Mouse (Mus musculus) liver, embryonic 12.5 days (tissue): ENCODE data around the gene Madcam1. TPM values are rescaled to one million over a fixed set of nuclear protein-coding genes. Genes with fewer than 3 reads are reported as not detected.

Source experiments
- ATAC-seq: fragments of 200-750 bp; cut with Nextera tagmentation; 2 replicates; pipeline ENCODE4 v1.8.0; 2017; ENCODE audit warnings: moderate number of reproducible peaks, mild to moderate bottlenecking, moderate library complexity
- H3K27ac ChIP-seq: fragments of 300-500 bp; sonication (generic); 2 replicates; pipeline ENCODE4 v1.5.1; 2016; ENCODE audit warnings: mild to moderate bottlenecking
- H3K27me3 ChIP-seq: fragments of 300-500 bp; sonication (generic); replicated peaks from 2 replicates; pipeline ENCODE4 v1.6.1; 2016; ENCODE audit warnings: mild to moderate bottlenecking, moderate library complexity
- H3K36me3 ChIP-seq: fragments of 300-500 bp; sonication (generic); 2 replicates; pipeline ENCODE4 v1.6.1; 2016; ENCODE audit warnings: mild to moderate bottlenecking, moderate library complexity
- H3K4me1 ChIP-seq: fragments of 300-500 bp; sonication (generic); 2 replicates; pipeline ENCODE4 v1.6.1; 2016
- H3K4me2 ChIP-seq: fragments of 300-500 bp; sonication (generic); 2 replicates; pipeline ENCODE4 v1.6.1; 2016; ENCODE audit warnings: mild to moderate bottlenecking, moderate library complexity
- H3K4me3 ChIP-seq: fragments of 300-500 bp; sonication (generic); 2 replicates; pipeline ENCODE4 v1.5.1; 2016; ENCODE audit warnings: mild to moderate bottlenecking, moderate library complexity
- H3K9ac ChIP-seq: fragments of 300-500 bp; sonication (generic); 2 replicates; pipeline ENCODE4 v1.6.1; 2016; ENCODE audit warnings: mild to moderate bottlenecking, moderate library complexity
- H3K9me3 ChIP-seq: fragments of 300-500 bp; sonication (generic); replicated peaks from 2 replicates; pipeline ENCODE4 v1.6.1; 2016; ENCODE audit warnings: mild to moderate bottlenecking, moderate library complexity
- WGBS: fragments of 180-500 bp; shearing (Covaris S2); methylation state at CpG from one replicate; pipeline ENCODE4 v1.1.7; 2016; ENCODE audit not compliant: insufficient replicate concordance; 5-methylcytosine and 5-hydroxymethylcytosine counted together
- polyA plus RNA-seq: library from polyadenylated mRNA; unstranded; fragments of >200 nt; fragmentation: Nextera tagmentation; extraction: Ambion mirVana; gene quantifications from 2 replicates; pipeline ENCODE4 v1.2.1, GENCODE M21; 2016

Gene Madcam1
- polyA plus RNA-seq, 1 experiment from 2014 or later: 0.32 TPM

DNA sequence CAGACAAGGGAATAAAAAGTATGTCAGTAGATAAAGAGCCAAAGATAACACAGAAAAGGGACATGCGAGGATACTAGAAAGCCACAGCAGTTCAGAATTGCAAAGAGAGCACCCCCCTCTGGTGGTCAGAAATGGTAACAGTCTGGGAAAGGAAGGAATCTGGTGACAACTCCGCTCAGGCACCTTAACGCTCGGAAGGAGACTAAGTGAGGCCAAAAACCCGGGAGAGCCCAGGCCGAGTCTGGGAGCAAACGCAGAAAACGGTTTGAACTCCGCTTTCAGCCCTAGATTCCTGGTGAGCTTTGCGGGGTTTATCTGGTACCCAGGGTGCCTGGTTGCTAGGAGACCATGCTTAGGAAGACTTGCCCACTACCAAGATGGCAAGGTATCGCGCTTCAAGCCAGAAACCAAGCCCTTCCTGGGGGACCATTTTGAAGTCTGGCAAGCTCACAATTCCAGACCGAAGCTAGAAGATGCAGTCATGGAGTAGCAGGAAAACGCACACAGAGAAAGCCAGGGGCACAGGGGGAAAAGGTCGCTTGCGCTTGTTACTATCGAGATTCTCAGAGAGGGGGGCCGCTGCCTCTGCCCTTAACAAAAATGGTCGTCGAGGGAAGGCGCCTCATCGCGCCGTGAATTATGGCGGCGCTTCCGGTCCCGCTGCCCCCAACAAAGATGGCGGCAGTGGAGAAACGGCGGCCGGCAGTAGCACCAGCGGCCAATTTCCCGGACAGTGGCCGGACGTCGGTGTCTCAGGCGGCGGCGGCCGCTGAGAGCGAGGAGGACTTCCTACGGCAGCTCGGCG lies 4.6 kb downstream of the Madcam1 start, which contains the start of gene Tpgs1:
Tpgs1 (plus strand) TSS at position 599 of the 805 bp plus-strand sequence.
- Histone ChIP-seq H3K27ac (peak within 1 kb of the TSS; percentile 81), H3K4me3 (peak within 1 kb of the TSS; percentile 85), H3K9ac (peak within 1 kb of the TSS; percentile 80), H3K4me2 (peak within 1 kb of the TSS; percentile 85), H3K27me3 (0 out of 2 replicates have a peak, but pooled peaks cover 8% of the 10 kb centered on the region), H3K9me3 (no peaks in the 10 kb centered on the region), H3K4me1 (peaks cover 28% of the 10 kb centered on the region), H3K36me3 (peaks cover 6% of the 10 kb centered on the region)
- peak; percentile 72 for ATAC-seq
- under 1% methylated on average over 45 of the region's 45 CpGs for WGBS

DNA sequence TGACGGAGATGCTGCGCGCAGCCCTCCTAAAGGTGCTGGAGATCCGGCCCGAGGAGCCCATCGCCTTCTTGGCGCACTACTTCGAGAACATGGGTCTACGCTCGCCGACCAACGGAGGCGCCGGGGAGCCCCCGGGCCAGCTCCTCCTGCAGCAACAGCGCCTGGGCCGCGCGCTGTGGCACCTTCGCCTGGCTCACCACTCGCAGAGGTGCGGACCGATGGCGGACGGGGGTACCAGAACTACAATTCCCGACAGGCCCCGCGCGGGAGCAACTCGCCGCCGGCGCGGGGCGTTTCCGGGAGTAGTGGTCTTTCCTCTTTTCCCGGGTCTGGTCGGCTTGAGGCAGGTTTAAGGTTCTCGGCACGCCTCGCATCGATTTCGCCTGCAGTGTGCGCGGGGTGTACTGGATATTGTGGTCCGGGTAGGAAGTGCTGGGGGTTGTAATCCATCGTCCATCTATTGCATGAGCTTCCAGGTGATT lies 5.3 kb downstream of the Madcam1 start:
- 0 out of 2 replicates have a peak, but pooled peaks cover 8% of the 10 kb centered on the region for H3K27me3 ChIP-seq
- ATAC-seq: peak; percentile 57
- no peaks in the 10 kb centered on the region for H3K9me3 ChIP-seq
- peak overlapping the region; percentile 80 for H3K9ac ChIP-seq
- H3K4me1 ChIP-seq: peaks cover 28% of the 10 kb centered on the region
- WGBS: 4% methylated on average over 45 of the region's 47 CpGs
- peak overlapping the region; percentile 81 for H3K27ac ChIP-seq
- H3K36me3 ChIP-seq: peaks cover 6% of the 10 kb centered on the region
- H3K4me3 ChIP-seq: peak overlapping the region; percentile 85
- peak overlapping the region; percentile 85 for H3K4me2 ChIP-seq

DNA sequence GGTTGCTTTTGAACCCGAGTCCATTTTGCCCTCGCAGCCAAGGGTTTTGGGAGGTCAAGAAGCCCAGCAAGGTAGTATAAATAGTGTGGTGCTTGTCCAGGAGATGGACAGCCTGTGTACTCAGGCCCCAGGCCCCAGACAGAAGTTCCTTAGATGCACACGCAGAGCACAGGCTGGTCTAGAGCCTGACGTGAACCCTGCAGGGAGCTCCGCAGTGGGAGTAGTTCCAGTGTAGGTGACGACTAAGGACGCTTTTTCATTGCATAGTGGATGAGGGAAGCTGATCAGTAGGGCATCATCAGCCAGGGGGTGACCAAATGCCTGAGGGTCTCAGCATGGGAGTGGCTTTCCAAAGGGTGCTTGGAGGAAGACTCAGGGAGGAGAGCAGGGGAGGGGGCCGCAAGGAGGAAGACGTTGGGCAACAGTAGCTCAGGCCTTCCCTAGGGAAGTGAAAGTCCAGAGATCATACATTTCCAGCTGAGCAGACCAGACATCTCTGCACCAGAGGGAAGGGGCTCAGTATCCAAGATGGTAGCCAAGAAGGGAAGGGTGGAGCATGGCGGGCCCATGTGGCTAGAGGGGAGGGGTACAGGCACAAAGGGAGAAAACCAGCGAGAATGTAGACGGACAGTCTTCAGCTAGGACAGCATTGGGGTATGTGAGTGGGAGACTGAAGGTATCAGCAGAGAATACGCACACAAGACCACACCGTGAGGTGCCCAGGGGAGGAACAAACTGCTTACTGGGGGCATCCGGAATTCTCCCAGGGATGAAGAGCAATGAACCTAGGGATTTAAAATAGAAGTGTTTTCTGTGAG lies 5.9 kb downstream of the Madcam1 start:
- Histone ChIP-seq H3K9me3 (no peaks in the 10 kb centered on the region), H3K4me2 (peak overlapping the region; percentile 85), H3K27ac (peak overlapping the region; percentile 81), H3K9ac (peak overlapping the region; percentile 80), H3K4me1 (peaks cover 28% of the 10 kb centered on the region), H3K36me3 (peaks cover 7% of the 10 kb centered on the region), H3K27me3 (0 out of 2 replicates have a peak, but pooled peaks cover 7% of the 10 kb centered on the region), H3K4me3 (peak overlapping the region; percentile 85)
- peak; percentile 30 for ATAC-seq
- 30% methylated on average over 15 of the region's 15 CpGs for whole genome bisulfite sequencing

DNA sequence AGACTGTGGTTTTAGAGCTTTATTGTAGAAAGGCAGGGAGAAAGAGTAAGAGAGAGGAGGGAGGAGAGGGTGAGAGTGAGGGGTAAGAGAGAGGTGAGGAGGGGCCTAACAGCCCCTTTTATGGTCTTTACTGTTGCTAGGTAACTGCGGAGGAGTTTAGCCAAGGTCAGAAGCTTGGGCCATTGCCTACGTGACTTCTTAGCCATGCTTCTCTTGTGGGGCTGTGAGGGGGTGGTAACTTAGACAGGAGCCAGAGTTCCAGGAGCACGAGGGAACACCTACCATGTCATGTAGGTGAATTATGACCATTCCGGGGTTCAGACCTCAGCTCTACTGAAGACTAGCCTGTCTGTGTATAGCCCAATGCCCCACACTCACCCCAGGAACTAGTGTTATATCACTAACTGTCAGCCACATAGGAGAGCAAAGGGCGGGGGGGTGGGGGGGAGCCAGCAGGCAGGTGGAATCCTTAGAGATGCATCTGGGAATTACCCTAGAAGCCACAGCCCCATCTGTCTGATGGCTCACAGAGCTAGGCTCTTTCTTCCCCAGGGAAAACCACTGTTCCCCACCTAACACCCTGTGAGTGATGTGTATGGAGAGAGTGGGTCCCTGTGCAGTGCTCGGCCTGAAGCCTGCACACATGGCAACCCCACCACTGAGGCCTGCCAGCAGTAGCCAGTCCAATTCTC lies 7.2 kb downstream of the Madcam1 start:
- Histone ChIP-seq H3K27ac (0 out of 2 replicates have a peak overlapping the region, but pooled peaks have one; percentile 5), H3K9me3 (no peaks in the 10 kb centered on the region), H3K36me3 (peaks cover 17% of the 10 kb centered on the region), H3K4me2 (peak overlapping the region; percentile 21; the same call in 1 of the 2 replicates), H3K27me3 (peaks cover 13% of the 10 kb centered on the region), H3K4me3 (no peak overlapping the region), H3K9ac (peak overlapping the region; percentile 10; the same call in 1 of the 2 replicates), H3K4me1 (peaks cover 28% of the 10 kb centered on the region)
- WGBS: 73% methylated on average over 6 of the region's 6 CpGs
- no peak for ATAC-seq

DNA sequence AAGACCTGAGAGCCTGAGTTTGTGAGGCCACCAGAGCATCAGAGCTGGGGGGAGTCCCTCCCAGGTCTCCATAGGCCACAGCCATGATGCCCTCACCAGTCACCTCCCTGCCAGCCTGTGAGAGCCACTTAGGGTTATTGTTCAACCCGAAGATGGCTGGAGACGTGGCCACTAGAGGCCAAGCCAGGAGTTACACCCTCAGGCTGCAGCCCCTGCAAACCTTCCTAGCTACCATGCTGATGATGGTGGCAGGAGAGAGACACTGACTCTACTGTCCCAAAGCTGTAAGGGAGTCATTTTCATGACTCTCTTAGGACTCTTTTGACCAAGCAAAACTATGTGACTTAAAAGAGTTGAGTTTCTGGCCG lies 7.7 kb downstream of the Madcam1 start:
- no peaks in the 10 kb centered on the region for H3K9me3 ChIP-seq
- peaks cover 17% of the 10 kb centered on the region for H3K36me3 ChIP-seq
- ATAC-seq: no peak
- 75% methylated on average over 3 of the region's 3 CpGs for WGBS
- H3K4me1 ChIP-seq: peaks cover 28% of the 10 kb centered on the region
- peaks cover 11% of the 10 kb centered on the region for H3K27me3 ChIP-seq
- H3K9ac ChIP-seq: no peak overlapping the region
- no peak overlapping the region for H3K4me2 ChIP-seq
- no peak overlapping the region for H3K4me3 ChIP-seq
- no peak overlapping the region for H3K27ac ChIP-seq

DNA sequence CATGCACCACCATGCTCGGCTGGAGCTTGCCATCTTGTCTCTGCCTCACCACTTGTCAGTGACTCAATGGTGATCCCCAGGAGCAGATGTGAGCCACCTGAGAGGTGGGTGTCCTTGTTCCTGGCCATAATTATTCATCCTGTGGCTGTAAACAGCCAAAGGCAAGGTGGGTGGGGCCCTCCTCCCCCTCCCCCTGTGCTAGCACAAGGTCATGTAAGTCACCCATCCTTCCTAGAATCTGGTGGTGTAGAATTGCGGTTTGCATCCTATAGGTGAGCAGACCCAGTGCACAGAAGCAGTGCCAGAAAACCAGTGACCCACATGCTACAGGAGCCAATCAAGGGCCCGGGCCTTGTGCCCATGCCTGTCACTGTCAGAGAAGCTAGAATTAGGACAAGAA lies 8.7 kb downstream of the Madcam1 start:
- Histone ChIP-seq H3K4me3 (no peak overlapping the region), H3K27me3 (peaks cover 11% of the 10 kb centered on the region), H3K9ac (no peak overlapping the region), H3K36me3 (peaks cover 17% of the 10 kb centered on the region), H3K9me3 (no peaks in the 10 kb centered on the region), H3K27ac (no peak overlapping the region), H3K4me1 (peaks cover 28% of the 10 kb centered on the region), H3K4me2 (no peak overlapping the region)
- WGBS: 75% methylated on average over 3 of the region's 3 CpGs
- no peak for ATAC-seq

DNA sequence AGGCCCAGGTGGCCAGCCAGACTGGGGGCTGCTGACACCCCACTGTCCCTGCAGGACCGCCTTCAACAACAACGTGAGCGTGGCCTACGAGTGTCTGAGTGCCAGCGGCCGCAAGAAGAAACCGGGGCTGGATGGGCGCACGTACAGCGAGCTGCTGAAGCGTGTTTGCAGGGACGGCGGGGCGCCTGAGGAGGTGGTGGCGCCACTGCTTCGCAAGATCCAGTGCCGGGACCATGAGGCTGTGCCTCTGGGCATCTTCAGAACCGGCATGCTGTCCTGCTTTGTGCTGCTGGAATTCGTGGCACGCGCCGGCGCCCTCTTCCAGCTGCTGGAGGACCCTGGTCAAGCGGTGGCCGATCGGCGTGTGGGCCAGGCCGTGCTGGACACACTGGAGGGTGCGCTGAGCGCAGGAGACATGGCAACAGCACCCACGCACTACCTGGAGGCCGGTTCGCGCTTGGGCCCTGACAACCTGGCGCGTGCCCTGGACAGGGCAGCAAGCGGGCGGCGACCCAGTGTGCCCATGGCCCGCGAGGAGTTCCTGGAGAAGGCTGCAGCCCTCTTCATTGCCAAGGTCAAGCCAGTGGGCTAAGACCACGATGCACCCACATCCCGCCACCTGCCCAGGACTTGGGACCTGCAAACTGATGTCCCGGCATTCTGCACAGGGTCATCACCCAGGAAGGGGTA lies 11.1 kb downstream of the Madcam1 start:
- WGBS: 53% methylated on average over 44 of the region's 44 CpGs

DNA sequence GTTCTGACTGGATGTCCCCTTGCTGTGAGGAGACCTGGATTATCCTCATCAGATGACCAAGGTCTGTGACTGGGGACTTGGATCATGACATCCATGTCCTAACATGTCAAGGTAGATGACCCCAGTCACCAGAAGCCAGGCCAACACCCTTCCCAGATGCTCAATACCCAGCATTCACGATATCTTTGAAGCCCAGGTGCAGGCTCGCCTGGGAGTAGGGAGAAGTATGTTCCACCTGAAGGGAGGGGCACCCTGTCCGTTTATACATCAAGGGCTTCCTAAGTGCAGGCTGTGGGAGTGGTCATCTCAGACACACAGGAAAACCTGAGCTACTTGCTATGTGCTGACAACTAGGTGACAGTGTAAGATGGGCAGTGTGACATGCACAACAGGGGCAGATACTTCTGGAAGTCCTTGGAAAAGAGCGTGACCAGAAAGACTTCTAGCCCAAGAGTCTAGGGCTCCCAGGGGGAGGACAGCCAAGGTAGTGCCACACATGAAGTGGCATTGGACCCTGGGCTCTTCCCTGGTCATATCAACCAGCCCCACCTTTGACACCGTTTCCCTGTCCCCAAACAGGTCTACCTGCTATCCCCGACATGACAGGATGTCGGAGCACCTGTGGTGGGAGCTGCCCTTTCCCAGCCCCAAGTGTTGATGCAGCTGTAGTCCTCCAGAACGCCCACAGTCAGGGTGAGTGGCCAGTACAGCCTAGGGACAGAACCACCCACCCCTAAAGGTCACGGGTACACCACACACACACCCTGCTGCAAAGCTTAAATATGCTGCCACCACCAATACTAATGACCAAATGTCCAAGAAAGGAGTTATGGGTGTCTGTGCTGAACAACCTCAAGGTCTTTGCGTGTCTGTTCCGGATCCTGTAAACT lies 16.5 kb downstream of the Madcam1 start:
- peak overlapping the region; percentile 70 for H3K9ac ChIP-seq
- H3K4me1 ChIP-seq: peaks cover 41% of the 10 kb centered on the region
- peaks cover 28% of the 10 kb centered on the region for H3K36me3 ChIP-seq
- no peaks in the 10 kb centered on the region for H3K9me3 ChIP-seq
- H3K27ac ChIP-seq: peak overlapping the region; percentile 96
- peak; percentile 18 for ATAC-seq
- peak overlapping the region; percentile 87 for H3K4me2 ChIP-seq
- H3K27me3 ChIP-seq: peaks cover 14% of the 10 kb centered on the region
- 26% methylated on average over 11 of the region's 11 CpGs for WGBS
- peak overlapping the region; percentile 94 for H3K4me3 ChIP-seq

More for the DNA sequence above, 11.1 kb downstream of the Madcam1 start:
- Histone ChIP-seq H3K27ac (no peak overlapping the region), H3K27me3 (peaks cover 21% of the 10 kb centered on the region), H3K36me3 (peaks cover 17% of the 10 kb centered on the region), H3K4me3 (no peak overlapping the region), H3K4me1 (peaks cover 19% of the 10 kb centered on the region), H3K9ac (no peak overlapping the region), H3K9me3 (no peaks in the 10 kb centered on the region), H3K4me2 (no peak overlapping the region)
- ATAC-seq: no peak

DNA sequence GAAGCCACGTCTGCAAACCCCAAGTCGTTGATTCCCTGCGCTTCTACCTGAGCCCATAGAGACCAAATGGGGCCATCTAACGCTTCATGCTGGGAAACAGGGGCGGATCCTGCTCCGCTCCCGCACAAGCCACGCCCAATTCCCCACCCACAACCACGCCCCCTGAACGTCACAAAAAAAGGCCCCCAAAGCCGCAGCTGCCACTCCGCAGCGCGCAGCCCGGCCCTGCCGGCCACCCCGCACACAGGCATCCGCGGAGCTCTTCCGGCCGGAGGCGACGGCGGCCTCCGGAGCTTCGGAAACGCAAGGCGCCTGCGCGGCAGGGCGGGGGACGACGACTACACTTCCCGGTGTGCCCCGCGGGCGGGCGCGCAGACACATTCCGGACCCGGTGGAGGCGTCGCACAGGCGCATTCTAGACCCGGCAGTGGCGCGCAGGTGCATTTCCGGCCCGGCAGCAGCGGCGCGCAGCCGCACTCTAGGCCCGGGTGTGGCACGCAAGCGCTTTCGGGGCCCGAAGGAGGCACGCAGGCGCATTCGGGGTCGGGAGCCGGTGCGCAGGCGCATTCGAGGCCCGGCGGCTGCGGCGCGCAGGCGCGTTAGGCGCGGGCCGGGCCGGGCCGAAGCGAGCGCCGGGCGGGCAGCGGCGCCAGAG lies 17.4 kb downstream of the Madcam1 start, which contains the start of gene Cdc34:
Cdc34 (plus strand) TSS at position 605 of the 655 bp plus-strand sequence.
- peaks cover 10% of the 10 kb centered on the region; the same call in 1 of the 2 replicates for H3K27me3 ChIP-seq
- peaks cover 33% of the 10 kb centered on the region for H3K36me3 ChIP-seq
- H3K4me1 ChIP-seq: peaks cover 41% of the 10 kb centered on the region
- under 1% methylated on average over 72 of the region's 84 CpGs for WGBS
- ATAC-seq: peak; percentile 92
- H3K27ac ChIP-seq: peak within 1 kb of the TSS; percentile 96
- H3K4me2 ChIP-seq: peak within 1 kb of the TSS; percentile 87
- no peaks in the 10 kb centered on the region for H3K9me3 ChIP-seq
- H3K4me3 ChIP-seq: peak within 1 kb of the TSS; percentile 94
- peak within 1 kb of the TSS; percentile 91 for H3K9ac ChIP-seq

DNA sequence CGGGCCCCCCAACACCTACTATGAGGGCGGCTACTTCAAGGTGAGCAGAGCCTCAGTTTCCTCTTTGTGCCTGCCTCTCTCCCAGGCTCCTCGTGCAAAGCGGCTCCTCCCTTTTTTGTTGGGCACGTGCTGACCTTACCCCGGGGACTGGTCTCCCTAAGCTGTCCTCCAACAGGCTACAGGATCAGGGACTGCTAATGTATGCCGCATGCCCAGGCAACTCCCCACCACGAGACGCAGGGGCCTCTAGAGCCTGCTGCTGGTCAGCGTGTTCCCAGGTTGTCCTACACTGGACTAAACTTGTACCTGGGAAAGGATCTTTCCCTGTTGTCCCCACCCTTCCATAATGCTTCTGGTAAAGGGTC lies 18.2 kb downstream of the Madcam1 start:
- peaks cover 41% of the 10 kb centered on the region for H3K4me1 ChIP-seq
- peaks cover 41% of the 10 kb centered on the region for H3K36me3 ChIP-seq
- H3K27ac ChIP-seq: peak overlapping the region; percentile 96
- ATAC-seq: no peak
- WGBS: 0% methylated on average over 10 of the region's 10 CpGs
- H3K9ac ChIP-seq: peak overlapping the region; percentile 91
- H3K4me2 ChIP-seq: peak overlapping the region; percentile 87
- H3K4me3 ChIP-seq: peak overlapping the region; percentile 94
- H3K27me3 ChIP-seq: peaks cover 10% of the 10 kb centered on the region; the same call in 1 of the 2 replicates
- no peaks in the 10 kb centered on the region for H3K9me3 ChIP-seq
